Mouse (Mus musculus) G1E (cell line): ENCODE measurements around the gene Anapc15-ps.

ENCODE experiments used
- CTCF ChIP-seq: IDR thresholded peaks from 2 replicates; pipeline ENCODE4 v1.5.1; 2012; ENCODE audit warnings: low read depth, low read length, inconsistent platforms, mixed read lengths
- TAL1 ChIP-seq: conservative IDR thresholded peaks from 2 replicates; pipeline ENCODE4 v1.6.1; 2012; ENCODE audit warnings: low read depth, low read length, inconsistent platforms, mixed read lengths

DNA sequence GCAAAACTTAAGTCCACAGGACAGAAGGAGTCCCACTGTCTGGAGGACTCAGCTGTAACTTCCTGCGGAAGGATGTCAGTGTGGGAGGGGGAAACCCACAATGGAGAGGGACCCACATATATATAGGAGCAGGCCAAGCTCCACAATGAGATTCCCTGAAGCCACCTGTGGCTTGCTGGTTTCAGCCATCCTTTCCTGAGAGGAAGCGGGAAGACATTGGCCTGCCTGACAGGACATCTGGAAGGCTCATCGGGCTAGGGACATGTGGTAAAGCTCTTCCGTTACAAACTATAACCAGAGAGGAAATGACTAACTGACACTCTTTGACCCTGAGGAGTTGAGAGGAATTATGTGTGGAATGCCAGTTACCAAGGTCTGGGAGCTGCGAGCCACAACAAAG is 34.8 kb upstream of the Anapc15-ps start:
- TF ChIP-seq TAL1: no peak
- no peak for TF ChIP-seq CTCF
